Mouse (Mus musculus): ENCODE data around the gene 2900026A02Rik. TPM values are rescaled to one million over a fixed set of nuclear protein-coding genes. Genes with fewer than 3 reads are reported as not detected.
A peak's percentile ranks its signal among the peaks of the same experiment; 100 is the strongest.

Gene 2900026A02Rik
- polyA plus RNA-seq (2015; fragmentation: Nextera tagmentation; extraction: Ambion mirVana), result 6.0 and 7.2 TPM in 2 replicates

DNA sequence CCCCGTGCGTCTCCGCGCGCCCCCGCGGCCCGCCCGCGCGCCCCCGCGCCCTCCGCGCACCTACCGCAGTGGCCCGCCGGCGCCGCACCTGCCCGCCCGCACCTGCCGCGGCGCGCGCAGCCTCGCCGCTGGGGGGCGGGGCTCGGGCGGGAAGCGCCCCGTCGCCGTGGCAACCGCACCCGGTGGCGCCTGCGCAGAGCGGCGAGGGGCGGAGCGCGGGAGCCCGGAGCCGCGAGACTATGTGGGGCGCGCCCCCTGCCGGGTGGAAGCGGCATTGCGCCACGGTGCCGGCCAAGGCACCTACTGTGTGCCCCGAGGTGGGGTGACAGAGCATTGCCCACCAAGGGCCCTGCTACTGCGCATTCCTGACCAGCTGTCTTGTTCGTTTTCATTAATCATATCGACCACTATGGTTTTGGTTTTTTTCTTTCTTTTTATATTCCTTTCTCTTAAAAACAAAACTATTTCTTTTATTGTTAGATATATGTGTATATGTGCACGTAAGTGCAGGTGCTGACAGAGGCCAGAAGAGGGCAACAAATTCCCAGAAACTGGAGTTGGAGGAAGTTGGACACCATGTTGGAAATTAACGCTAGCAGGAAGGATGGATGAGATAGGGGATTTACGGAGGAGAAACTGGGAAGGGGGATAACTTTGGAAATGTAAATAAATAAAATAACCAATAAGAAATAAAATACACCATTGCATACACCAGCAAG, at the start of gene 2900026A02Rik:
TSS of gene 2900026A02Rik (minus strand) at position 90 of the 719 bp plus-strand sequence.
- Histone ChIP-seq H3K4me2 (replicated peaks) (peak within 1 kb of the TSS; percentile 98), H3K27me3 (peaks cover 40% of the 10 kb centered on the region), H3K4me3 (peak within 1 kb of the TSS; percentile 59), H3K9ac (peak within 1 kb of the TSS; percentile 62), H3K9me3 (0 out of 2 replicates have a peak, but pooled peaks cover 2% of the 10 kb centered on the region), H3K36me3 (no peaks in the 10 kb centered on the region), H3K4me1 (peaks cover 13% of the 10 kb centered on the region), H3K27ac (no peak within 1 kb of the TSS)
- WGBS, result 15% methylated on average over 35 of the region's 62 CpGs
- ATAC-seq (ENCODE audit: low FRiP score, low read depth), result no peak; the same call in 1 of the 2 replicates

- no peak for ATAC-seq (ENCODE audit: low FRiP score, low read depth)
- Histone ChIP-seq H3K4me1 (no peaks in the 10 kb centered on the region), H3K9ac (no peak overlapping the region), H3K4me3 (no peak overlapping the region), H3K27ac (no peak overlapping the region), H3K36me3 (no peaks in the 10 kb centered on the region), H3K9me3 (no peaks in the 10 kb centered on the region), H3K4me2 (replicated peaks) (no peak overlapping the region), H3K27me3 (no peaks in the 10 kb centered on the region)
- 84% methylated on average over 3 of the region's 3 CpGs for WGBS
These were observed 49.0 kb upstream of the 2900026A02Rik start for GRCm38 (mm10) chr5:113270043-113270442.

DNA sequence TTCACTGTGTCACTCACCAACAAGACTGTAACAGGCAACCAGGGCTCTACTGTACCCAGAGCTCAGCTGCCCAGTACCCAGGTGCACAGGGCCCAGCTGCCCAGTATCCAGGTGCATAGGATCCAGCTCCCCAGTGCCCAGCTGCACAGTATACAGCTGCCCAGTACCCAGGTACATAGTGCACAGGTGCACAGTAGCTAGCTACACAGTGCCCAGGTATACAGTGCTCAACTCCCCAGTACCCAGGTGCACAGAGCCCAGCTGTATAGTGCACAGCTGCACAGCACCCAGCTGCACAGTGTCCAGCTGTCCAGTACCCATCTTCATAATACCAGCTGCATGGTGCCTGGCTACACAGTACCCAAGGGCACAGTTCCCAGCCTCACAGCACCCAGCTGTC, 47.2 kb upstream of the 2900026A02Rik start:
- no peak overlapping the region for H3K27ac ChIP-seq
- H3K4me3 ChIP-seq, result no peak overlapping the region
- H3K4me1 ChIP-seq, result no peaks in the 10 kb centered on the region
- no peak overlapping the region for H3K9ac ChIP-seq
- H3K36me3 ChIP-seq, result no peaks in the 10 kb centered on the region
- peak; percentile 32; the same call in 1 of the 2 replicates for ATAC-seq (ENCODE audit: low FRiP score, low read depth)
- no peak overlapping the region for H3K4me2 ChIP-seq (replicated peaks)
- H3K9me3 ChIP-seq, result no peaks in the 10 kb centered on the region
- no peaks in the 10 kb centered on the region for H3K27me3 ChIP-seq

DNA sequence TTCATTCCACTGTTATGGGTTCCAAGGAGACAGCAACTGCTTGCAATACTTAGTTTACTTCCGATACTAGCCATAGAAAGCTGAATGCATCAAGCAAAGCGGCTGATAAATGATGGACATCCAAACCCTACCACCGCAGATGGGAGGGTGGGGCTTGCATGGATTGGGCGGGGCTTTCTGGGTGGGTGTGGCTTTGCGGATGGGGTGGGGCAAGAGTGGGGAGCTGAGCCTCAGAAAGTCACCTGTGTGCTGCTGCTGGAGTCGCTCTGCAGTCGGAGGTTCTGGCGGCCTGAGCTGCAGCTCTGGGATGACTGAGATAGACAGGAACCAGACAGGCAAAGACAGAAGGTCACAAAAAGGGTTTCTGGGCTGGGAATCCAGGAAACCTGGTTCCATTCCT, 44.6 kb upstream of the 2900026A02Rik start:
- no peak overlapping the region for H3K4me2 ChIP-seq (replicated peaks)
- 88% methylated on average over 8 of the region's 8 CpGs for WGBS
- no peak overlapping the region for H3K27ac ChIP-seq
- no peaks in the 10 kb centered on the region for H3K27me3 ChIP-seq
- no peaks in the 10 kb centered on the region for H3K4me1 ChIP-seq
- H3K36me3 ChIP-seq, result no peaks in the 10 kb centered on the region
- no peak for ATAC-seq (ENCODE audit: low FRiP score, low read depth)
- no peak overlapping the region for H3K4me3 ChIP-seq
- no peaks in the 10 kb centered on the region for H3K9me3 ChIP-seq
- H3K9ac ChIP-seq, result no peak overlapping the region

- no peak for ATAC-seq (ENCODE audit: low FRiP score, low read depth)
These were observed 29.8 kb upstream of the 2900026A02Rik start for GRCm38 (mm10) chr5:113250806-113251205.

DNA sequence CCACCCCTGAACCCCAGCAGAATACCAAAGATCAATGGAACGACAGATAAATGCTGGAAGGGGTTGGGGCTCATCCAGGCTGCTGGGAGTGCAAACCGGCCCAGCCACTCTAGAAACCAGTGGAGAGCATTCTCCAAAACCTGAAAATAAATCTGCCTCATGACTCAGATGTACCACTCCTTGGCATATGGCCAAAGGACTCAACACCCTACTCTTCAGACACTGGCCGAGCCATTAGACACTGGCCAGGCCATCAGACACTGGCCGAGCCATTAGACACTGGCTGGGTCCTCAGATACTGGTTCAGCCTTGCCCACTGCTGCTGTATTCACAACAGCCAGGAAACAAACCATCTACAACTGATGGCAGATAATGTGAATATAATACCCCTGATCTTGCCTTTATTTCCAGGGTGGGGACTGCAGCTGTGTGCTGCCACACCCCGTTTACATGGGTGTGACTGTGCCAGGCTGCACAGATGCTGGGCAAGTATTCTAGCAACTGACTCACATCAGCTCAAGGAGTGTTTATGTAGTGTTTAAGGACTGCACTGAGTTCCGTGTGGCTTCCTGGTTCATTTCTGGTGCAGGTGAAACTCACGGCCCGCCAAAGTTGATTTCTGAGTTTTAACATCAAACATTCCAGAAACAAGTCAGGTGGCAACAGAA, 28.4 kb upstream of the 2900026A02Rik start:
- ATAC-seq (ENCODE audit: low FRiP score, low read depth), result no peak

More at GRCm38 (mm10) chr5:113250806-113251205, 29.8 kb upstream of the 2900026A02Rik start:
- H3K4me1 ChIP-seq, result no peaks in the 10 kb centered on the region
- H3K4me3 ChIP-seq, result no peak overlapping the region
- WGBS, result 92% methylated on average over 11 of the region's 11 CpGs
- no peaks in the 10 kb centered on the region for H3K9me3 ChIP-seq
- no peak overlapping the region for H3K27ac ChIP-seq
- no peak overlapping the region for H3K4me2 ChIP-seq (replicated peaks)
- H3K36me3 ChIP-seq, result no peaks in the 10 kb centered on the region
- H3K9ac ChIP-seq, result no peak overlapping the region
- no peaks in the 10 kb centered on the region for H3K27me3 ChIP-seq

DNA sequence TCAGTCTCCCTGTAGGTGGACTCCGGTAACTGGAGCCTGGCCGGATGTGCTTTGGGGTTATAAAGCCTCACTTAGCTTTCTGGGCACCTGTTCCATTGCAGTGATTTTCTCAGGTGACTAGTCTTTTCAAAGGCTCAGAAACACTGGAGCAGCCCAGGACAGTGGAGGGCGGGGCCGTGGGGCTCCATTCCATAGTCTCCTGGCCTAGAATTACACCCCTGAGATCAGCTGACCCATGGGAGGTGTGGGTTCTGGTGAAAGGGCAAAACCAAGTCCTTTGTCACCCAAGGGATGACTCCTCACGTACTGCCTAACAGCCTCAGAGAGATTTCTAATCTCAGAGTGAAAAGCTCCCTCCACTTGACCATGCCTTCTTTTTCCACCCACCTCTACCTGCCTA, 9.2 kb upstream of the 2900026A02Rik start:
- Histone ChIP-seq H3K27me3 (peaks cover 5% of the 10 kb centered on the region; the same call in 1 of the 2 replicates), H3K9me3 (no peaks in the 10 kb centered on the region), H3K4me3 (no peak overlapping the region), H3K4me1 (peaks cover 15% of the 10 kb centered on the region), H3K36me3 (no peaks in the 10 kb centered on the region), H3K27ac (no peak overlapping the region), H3K4me2 (replicated peaks) (no peak overlapping the region), H3K9ac (no peak overlapping the region)
- 79% methylated on average over 5 of the region's 5 CpGs for WGBS
- ATAC-seq (ENCODE audit: low FRiP score, low read depth), result no peak

More for the DNA sequence above, 28.4 kb upstream of the 2900026A02Rik start:
- Histone ChIP-seq H3K9me3 (no peaks in the 10 kb centered on the region), H3K27me3 (no peaks in the 10 kb centered on the region), H3K4me2 (replicated peaks) (no peak overlapping the region), H3K4me3 (no peak overlapping the region), H3K4me1 (0 out of 2 replicates have a peak, but pooled peaks cover 3% of the 10 kb centered on the region), H3K9ac (no peak overlapping the region), H3K36me3 (no peaks in the 10 kb centered on the region), H3K27ac (no peak overlapping the region)
- 74% methylated on average over 8 of the region's 8 CpGs for WGBS

DNA sequence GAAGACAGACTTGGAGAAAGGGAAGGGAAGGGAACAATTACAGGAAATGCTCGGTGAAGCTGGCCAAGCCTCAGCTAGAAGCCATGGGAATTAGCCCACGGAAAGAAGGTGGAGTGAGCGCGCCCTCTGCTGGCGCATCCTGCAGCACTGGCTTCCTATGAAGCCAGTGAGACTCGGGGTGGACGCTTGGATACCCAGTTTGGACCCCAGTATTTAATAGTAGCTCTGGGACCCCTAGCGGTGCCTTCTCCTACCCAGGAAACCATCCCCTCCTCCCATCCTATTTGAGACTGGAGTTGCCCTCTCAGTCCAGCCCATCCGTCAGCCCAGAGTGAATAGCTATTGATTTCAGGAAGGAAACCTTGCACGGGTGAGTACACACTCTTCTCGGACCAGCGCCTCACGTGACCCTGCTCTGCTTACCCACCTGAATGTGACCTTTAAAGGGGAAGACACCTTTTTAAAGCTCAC, 5.6 kb upstream of the 2900026A02Rik start, which contains the start of gene Tmem211:
TSS of gene Tmem211 (plus strand) at position 278 of the 471 bp plus-strand sequence.
- Histone ChIP-seq H3K4me1 (peaks cover 15% of the 10 kb centered on the region), H3K27ac (peak within 1 kb of the TSS; percentile 33; the same call in 1 of the 2 replicates), H3K9ac (peak within 1 kb of the TSS; percentile 59), H3K4me3 (peak within 1 kb of the TSS; percentile 32), H3K9me3 (no peaks in the 10 kb centered on the region), H3K27me3 (peaks cover 5% of the 10 kb centered on the region; the same call in 1 of the 2 replicates), H3K4me2 (replicated peaks) (peak within 1 kb of the TSS; percentile 63), H3K36me3 (no peaks in the 10 kb centered on the region)
- ATAC-seq (ENCODE audit: low FRiP score, low read depth), result peak; percentile 85; the same call in 1 of the 2 replicates
- WGBS, result under 1% methylated on average over 13 of the region's 13 CpGs

DNA sequence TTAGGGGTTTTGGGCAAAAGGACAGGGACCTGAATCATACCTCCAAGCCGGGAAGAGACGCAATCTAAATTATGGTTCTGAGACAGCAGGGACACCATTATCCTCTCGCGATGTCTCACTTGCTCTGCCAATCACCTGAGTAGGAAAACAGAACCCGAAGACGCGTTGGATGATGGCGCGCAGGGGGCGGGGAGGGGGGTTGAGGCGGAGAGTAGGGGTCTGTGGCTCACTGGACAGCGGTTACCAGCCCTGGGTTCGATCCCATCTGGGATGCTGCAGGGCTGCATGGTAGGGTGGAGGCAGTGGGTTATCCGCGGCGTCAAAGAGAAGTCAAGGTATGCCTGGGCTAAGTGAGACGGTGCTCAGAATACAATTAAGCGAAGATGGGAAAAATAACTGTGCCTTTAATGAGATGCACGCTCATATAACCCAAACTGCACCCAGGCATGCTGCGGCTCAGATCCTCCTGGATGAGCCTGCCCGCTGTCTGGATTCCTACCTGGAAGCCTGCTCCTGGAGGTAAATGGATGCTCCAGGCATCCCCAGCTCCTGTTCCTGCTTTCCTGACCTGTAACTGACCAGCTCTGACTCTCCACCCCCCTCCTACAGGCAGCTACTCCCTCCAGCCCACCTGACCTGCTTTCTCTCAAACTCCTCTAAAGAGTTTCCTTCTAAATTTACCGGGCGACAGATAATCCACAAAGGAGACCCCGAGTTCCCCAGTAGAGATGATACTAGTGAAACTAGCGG, 4.8 kb upstream of the 2900026A02Rik start:
- peak overlapping the region; percentile 59 for H3K9ac ChIP-seq
- peak overlapping the region; percentile 32 for H3K4me3 ChIP-seq
- 0 out of 2 replicates have a peak, but pooled peaks cover 2% of the 10 kb centered on the region for H3K9me3 ChIP-seq
- no peaks in the 10 kb centered on the region for H3K36me3 ChIP-seq
- peaks cover 10% of the 10 kb centered on the region for H3K27me3 ChIP-seq
- 17% methylated on average over 25 of the region's 25 CpGs for WGBS
- no peak for ATAC-seq (ENCODE audit: low FRiP score, low read depth)
- peaks cover 15% of the 10 kb centered on the region for H3K4me1 ChIP-seq
- H3K4me2 ChIP-seq (replicated peaks), result peak overlapping the region; percentile 63
- H3K27ac ChIP-seq, result no peak overlapping the region

- no peak overlapping the region for H3K4me3 ChIP-seq
- H3K36me3 ChIP-seq, result no peaks in the 10 kb centered on the region
- H3K27ac ChIP-seq, result no peak overlapping the region
- H3K9me3 ChIP-seq, result 0 out of 2 replicates have a peak, but pooled peaks cover 2% of the 10 kb centered on the region
- no peak for ATAC-seq (ENCODE audit: low FRiP score, low read depth)
- peaks cover 20% of the 10 kb centered on the region for H3K4me1 ChIP-seq
- WGBS, result 23% methylated on average over 10 of the region's 10 CpGs
- H3K4me2 ChIP-seq (replicated peaks), result peak overlapping the region; percentile 63; the same call in 1 of the 2 replicates
- no peak overlapping the region for H3K9ac ChIP-seq
- H3K27me3 ChIP-seq, result peaks cover 16% of the 10 kb centered on the region
These were observed 4.2 kb upstream of the 2900026A02Rik start for GRCm38 (mm10) chr5:113225271-113225670.

DNA sequence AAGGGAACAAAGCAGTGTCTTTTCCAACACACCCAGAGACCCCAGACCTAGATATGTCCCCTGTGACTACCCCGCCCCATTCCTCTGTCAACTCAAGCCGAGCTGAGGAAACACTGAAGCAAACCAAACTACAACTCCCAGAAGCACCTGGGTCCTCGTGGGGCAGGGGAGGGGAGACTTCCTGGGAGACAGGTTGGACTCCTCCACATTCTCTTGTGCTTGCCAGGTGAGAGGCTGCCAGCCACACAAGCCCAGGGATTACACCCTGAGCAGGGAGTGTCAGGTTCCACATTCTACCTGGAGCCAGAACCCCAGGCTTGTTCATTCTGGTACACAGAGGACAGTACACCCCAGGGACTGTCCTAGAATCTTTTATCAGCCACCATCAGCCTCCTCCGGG, 2.9 kb upstream of the 2900026A02Rik start:
- H3K36me3 ChIP-seq, result no peaks in the 10 kb centered on the region
- H3K4me2 ChIP-seq (replicated peaks), result no peak overlapping the region
- H3K27ac ChIP-seq, result no peak overlapping the region; the same call in 1 of the 2 replicates
- 49% methylated on average over 4 of the region's 4 CpGs for WGBS
- no peak overlapping the region for H3K9ac ChIP-seq
- H3K9me3 ChIP-seq, result 0 out of 2 replicates have a peak, but pooled peaks cover 2% of the 10 kb centered on the region
- H3K27me3 ChIP-seq, result peaks cover 30% of the 10 kb centered on the region
- ATAC-seq (ENCODE audit: low FRiP score, low read depth), result no peak
- H3K4me1 ChIP-seq, result peaks cover 20% of the 10 kb centered on the region
- no peak overlapping the region for H3K4me3 ChIP-seq
